Mouse (Mus musculus): ENCODE data around the gene Plk4. TPM values are rescaled to one million over a fixed set of nuclear protein-coding genes. Genes with fewer than 3 reads are reported as not detected.

The Plk4 gene
- 11.2 TPM for polyA plus RNA-seq (2014; fragmentation: Illumina TruSeq; extraction: RNeasy Lipid Tissue Mini Kit (QIAGEN cat#74804); ENCODE audit: low read depth, low replicate concordance)

GRCm38 (mm10) chr3:40799530-40800372 lies at the start of gene Plk4:
Plk4 (plus strand) TSS chr3:40800019.

GRCm38 (mm10) chr3:40846473-40846956 lies 46.7 kb downstream of the Plk4 start, which contains the start of gene Mfsd8:
Mfsd8 (minus strand) TSS chr3:40846886.

GRCm38 (mm10) chr3:40846957-40847017 lies 47.0 kb downstream of the Plk4 start, which contains the start of gene Abhd18:
Abhd18 (plus strand) TSS chr3:40846970.

Other genes starting within 250 kb of the Plk4 start
- gene Slc25a31, start 91.2 kb upstream of the Plk4 start, polyA plus RNA-seq (2014; fragmentation: Illumina TruSeq; extraction: RNeasy Lipid Tissue Mini Kit (QIAGEN cat#74804); ENCODE audit: low read depth, low replicate concordance): not detected
- gene Hspa4l, start 55.5 kb upstream of the Plk4 start, polyA plus RNA-seq (2014; fragmentation: Illumina TruSeq; extraction: RNeasy Lipid Tissue Mini Kit (QIAGEN cat#74804); ENCODE audit: low read depth, low replicate concordance): 101 TPM
- 22.2 TPM for gene Mfsd8, start 46.9 kb downstream of the Plk4 start, polyA plus RNA-seq (2014; fragmentation: Illumina TruSeq; extraction: RNeasy Lipid Tissue Mini Kit (QIAGEN cat#74804); ENCODE audit: low read depth, low replicate concordance)
- 37.5 TPM for gene Abhd18, start 47.0 kb downstream of the Plk4 start, polyA plus RNA-seq (2014; fragmentation: Illumina TruSeq; extraction: RNeasy Lipid Tissue Mini Kit (QIAGEN cat#74804); ENCODE audit: low read depth, low replicate concordance)
- gene 1700034I23Rik, start 102.5 kb downstream of the Plk4 start, polyA plus RNA-seq (2014; fragmentation: Illumina TruSeq; extraction: RNeasy Lipid Tissue Mini Kit (QIAGEN cat#74804); ENCODE audit: low read depth, low replicate concordance): not detected
- gene Larp1b, start 149.8 kb downstream of the Plk4 start, polyA plus RNA-seq (2014; fragmentation: Illumina TruSeq; extraction: RNeasy Lipid Tissue Mini Kit (QIAGEN cat#74804); ENCODE audit: low read depth, low replicate concordance): 169 TPM